In the genomic region with DNA sequence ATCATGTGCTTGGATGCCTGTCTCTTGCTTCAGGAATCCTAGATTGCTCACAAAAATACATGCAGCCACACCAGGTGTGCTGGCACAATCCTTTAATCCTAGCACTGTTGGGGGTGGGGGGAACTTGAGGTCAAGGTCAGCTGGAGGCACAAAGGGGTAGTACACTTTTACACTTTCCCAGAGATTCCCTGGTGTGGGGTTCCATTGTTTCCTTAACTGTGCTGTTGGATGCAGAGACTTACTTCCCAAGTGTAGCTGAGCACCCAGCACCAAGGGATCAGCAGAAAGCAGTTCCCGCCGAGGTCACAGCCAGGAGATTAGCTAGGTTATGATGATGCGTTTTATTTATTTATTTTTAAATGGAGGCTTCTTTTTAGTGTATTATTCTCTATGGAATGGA, we compare ENCODE assay signal across 27 mouse cellular contexts.
"Had no signal": no experiment of that assay in that cellular context is flagged by ENCODE, and none has a peak within 500 bp of the region (broad histone marks: within the 10 kb centered on the region; RNA-seq: fewer than 3 reads in every experiment).

No protein-coding gene starts in this region.

- H3K4me1 ChIP-seq: hindbrain, embryonic 12.5 days; intestine, embryonic 15.5 days; liver, embryonic 13.5 days; liver, embryonic 15.5 days had no signal

- H3K27ac ChIP-seq: gastrocnemius, adult 2 months; heart, embryonic 10.5 days; hindbrain, embryonic 10.5 days; hindbrain, embryonic 12.5 days; hindbrain, embryonic 14.5 days; intestine, embryonic 15.5 days; layer of hippocampus, adult 2 months; limb, embryonic 13.5 days; liver, embryonic 13.5 days; liver, embryonic 15.5 days had no signal

- H3K27me3 ChIP-seq: intestine, embryonic 15.5 days; liver, embryonic 13.5 days; liver, embryonic 15.5 days had no signal

- ATAC-seq: hindbrain, embryonic 16.5 days; inflammation-experienced regulatory T-cells, adult 6 months; intestine, embryonic 15.5 days; intestine, postnatal 0 days; liver, postnatal 0 days had no signal

- H3K9me3 ChIP-seq: heart, embryonic 10.5 days; hindbrain, embryonic 10.5 days; intestine, embryonic 15.5 days; limb, embryonic 13.5 days; liver, embryonic 13.5 days; liver, embryonic 15.5 days had no signal

- H3K4me3 ChIP-seq: gastrocnemius, adult 2 months; heart, embryonic 10.5 days; heart, embryonic 12.5 days; hindbrain, embryonic 10.5 days; hindbrain, embryonic 12.5 days; intestine, embryonic 15.5 days; layer of hippocampus, adult 2 months; limb, embryonic 13.5 days; liver, embryonic 13.5 days; liver, embryonic 15.5 days had no signal

- H3K36me3 ChIP-seq: heart, embryonic 10.5 days; heart, embryonic 12.5 days; hindbrain, embryonic 10.5 days; hindbrain, embryonic 12.5 days; intestine, embryonic 15.5 days; limb, embryonic 13.5 days; liver, embryonic 13.5 days; liver, embryonic 15.5 days had no signal

- H3K9ac ChIP-seq: heart, embryonic 12.5 days; hindbrain, embryonic 12.5 days; hindbrain, embryonic 14.5 days; intestine, embryonic 15.5 days; limb, embryonic 13.5 days; liver, embryonic 13.5 days; liver, embryonic 15.5 days; liver, postnatal 0 days had no signal

- H3K4me2 ChIP-seq: heart, embryonic 12.5 days; hindbrain, embryonic 12.5 days; hindbrain, embryonic 14.5 days; intestine, embryonic 15.5 days; limb, embryonic 13.5 days; liver, embryonic 11.5 days; liver, embryonic 13.5 days; liver, embryonic 15.5 days had no signal

- DNase-seq: gastrocnemius, adult 2 months; gastrocnemius, postnatal 10 days; gastrocnemius, postnatal 25 days; heart, adult 18-20 months; heart, postnatal 10 days; heart, postnatal 4 days; kidney, adult 18-20 months; kidney, adult 8-10 months; kidney, postnatal 10 days; kidney, postnatal 25 days; kidney, postnatal 4 days; liver; liver, embryonic 13.5 days; liver, postnatal 0 days had no signal
